In genomic region chr17:33681767-33682166, GRCm38 (mm10) we compare ENCODE assay signal across 13 mouse cellular contexts. TPM values are rescaled to one million over a fixed set of nuclear protein-coding genes. Genes with fewer than 3 reads are reported as not detected.
DNase-seq lines count a peak whose midpoint lies in the region; ATAC-seq lines count a peak whose summit lies in the region.
"Had no signal": no experiment of that assay in that cellular context is flagged by ENCODE, and none has a peak within 500 bp of the region (broad histone marks: within the 10 kb centered on the region; RNA-seq: fewer than 3 reads in every experiment).

No protein-coding gene starts in this region.

- no peaks in the 10 kb centered on the region for H3K27me3 ChIP-seq in heart, embryonic 13.5 days (replicated peaks)
- no peaks in the 10 kb centered on the region for H3K27me3 ChIP-seq in neural tube, embryonic 12.5 days (replicated peaks)
- H3K27me3 ChIP-seq in liver, embryonic 12.5 days (replicated peaks) = no peaks in the 10 kb centered on the region
- H3K27me3 ChIP-seq in stomach, embryonic 16.5 days (ENCODE audit: control insufficient read depth, insufficient read depth, low read length) = no peaks in the 10 kb centered on the region
- H3K27me3 ChIP-seq: Patski had no signal

- peaks cover 19% of the 10 kb centered on the region for H3K36me3 ChIP-seq in heart, embryonic 13.5 days
- H3K36me3 ChIP-seq in neural tube, embryonic 12.5 days = peaks cover 6% of the 10 kb centered on the region
- H3K36me3 ChIP-seq in liver, embryonic 12.5 days = peaks cover 53% of the 10 kb centered on the region
- H3K36me3 ChIP-seq in stomach, embryonic 16.5 days (ENCODE audit: control insufficient read depth, insufficient read depth, low read length) = peaks cover 4% of the 10 kb centered on the region; the same call in 1 of the 2 replicates

- no peak overlapping the region for H3K27ac ChIP-seq in heart, embryonic 13.5 days (replicated peaks)
- no peak overlapping the region for H3K27ac ChIP-seq in neural tube, embryonic 12.5 days
- no peak overlapping the region for H3K27ac ChIP-seq in liver, embryonic 12.5 days
- H3K27ac ChIP-seq in stomach, embryonic 16.5 days (ENCODE audit: low read length) = no peak overlapping the region; the same call in 1 of the 2 replicates
- H3K27ac ChIP-seq: heart, adult 2 months; kidney, postnatal 0 days had no signal

- intact Hi-C loops in heart, postnatal 10 days (cut with DNase I) = loop anchor here (10.0 kb wide), 1 partner anchor 443 kb away; the partner anchor contains the start of gene Brd2

- H3K4me1 ChIP-seq in heart, embryonic 13.5 days = peaks cover 66% of the 10 kb centered on the region
- H3K4me1 ChIP-seq in neural tube, embryonic 12.5 days = peaks cover 26% of the 10 kb centered on the region
- H3K4me1 ChIP-seq in liver, embryonic 12.5 days = peaks cover 72% of the 10 kb centered on the region
- H3K4me1 ChIP-seq in stomach, embryonic 16.5 days (ENCODE audit: control insufficient read depth, insufficient read depth, low read length) = peaks cover 22% of the 10 kb centered on the region

- peak overlapping the region; percentile 96 for H3K4me2 ChIP-seq in heart, embryonic 13.5 days
- peak overlapping the region; percentile 41 for H3K4me2 ChIP-seq in neural tube, embryonic 12.5 days (replicated peaks)
- peak overlapping the region; percentile 81 for H3K4me2 ChIP-seq in liver, embryonic 12.5 days
- H3K4me2 ChIP-seq in stomach, embryonic 16.5 days (ENCODE audit: low read depth, low read length) = 0 out of 2 replicates have a peak overlapping the region, but pooled peaks have one; percentile 15

- H3K4me3 ChIP-seq in heart, embryonic 13.5 days = peak overlapping the region; percentile 8; the same call in 1 of the 2 replicates
- H3K4me3 ChIP-seq in neural tube, embryonic 12.5 days = no peak overlapping the region
- no peak overlapping the region for H3K4me3 ChIP-seq in liver, embryonic 12.5 days
- H3K4me3 ChIP-seq in stomach, embryonic 16.5 days (replicated peaks; ENCODE audit: low read length) = no peak overlapping the region
- H3K4me3 ChIP-seq: heart, adult 2 months had no signal

- DNase-seq in heart, postnatal 10 days = no peak
- no peak for DNase-seq in neural tube, embryonic 10.5 days (ENCODE audit: extremely low spot score, low spot score)
- DNase-seq in left cerebral cortex, adult 18-20 months (ENCODE audit: low spot score in 2 of 2) = no peak
- no peak for DNase-seq in kidney, postnatal 25 days
- DNase-seq: cerebellum, postnatal 14 days; heart, adult 2 months had no signal

- ATAC-seq in heart, embryonic 13.5 days (ENCODE audit: extremely low read depth, insufficient number of reproducible peaks, low FRiP score, low TSS enrichment) = no peak
- no peak for ATAC-seq in neural tube, embryonic 12.5 days (ENCODE audit: low FRiP score, low read depth)
- ATAC-seq in liver, embryonic 12.5 days = no peak
- ATAC-seq in stomach, embryonic 16.5 days (ENCODE audit: insufficient read depth, low FRiP score) = no peak
- ATAC-seq: Patski had no signal

- H3K9ac ChIP-seq in heart, embryonic 13.5 days = no peak overlapping the region
- H3K9ac ChIP-seq in neural tube, embryonic 12.5 days = no peak overlapping the region
- H3K9ac ChIP-seq in liver, embryonic 12.5 days = no peak overlapping the region
- H3K9ac ChIP-seq in stomach, embryonic 16.5 days (ENCODE audit: low read length) = no peak overlapping the region

- no peaks in the 10 kb centered on the region for H3K9me3 ChIP-seq in heart, embryonic 13.5 days
- H3K9me3 ChIP-seq in neural tube, embryonic 12.5 days = no peaks in the 10 kb centered on the region
- no peaks in the 10 kb centered on the region for H3K9me3 ChIP-seq in liver, embryonic 12.5 days (replicated peaks)
- H3K9me3 ChIP-seq in stomach, embryonic 16.5 days (replicated peaks; ENCODE audit: control insufficient read depth, low read length) = no peaks in the 10 kb centered on the region

RNA-seq across cellular contexts. Expression of gene Hnrnpm, which starts 4.9 kb away (rescaled TPM):
- 190 and 194 TPM in 2 replicates for polyA plus RNA-seq in heart, embryonic 13.5 days (2015; fragmentation: Nextera tagmentation; extraction: Ambion mirVana)
- total RNA-seq in heart, postnatal 10 days (2021) = 100 to 1,000 TPM; 127 to 144 TPM
- polyA plus RNA-seq in neural tube, embryonic 12.5 days (2016; fragmentation: Nextera tagmentation; extraction: Ambion mirVana) = 369 and 408 TPM in 2 replicates
- polyA plus RNA-seq in liver, embryonic 12.5 days (2016; fragmentation: Nextera tagmentation; extraction: Ambion mirVana) = 222 and 242 TPM in 2 replicates
- 281 and 295 TPM in 2 replicates for polyA plus RNA-seq in stomach, embryonic 16.5 days (2015; fragmentation: Nextera tagmentation; extraction: Ambion mirVana)
- 100 to 1,000 TPM; 129 to 143 TPM for total RNA-seq in left cerebral cortex, adult 18-20 months (2021)

RNA-seq across cellular contexts. Expression of gene March2, which starts 36.7 kb away (rescaled TPM):
- polyA plus RNA-seq in heart, embryonic 13.5 days (2015; fragmentation: Nextera tagmentation; extraction: Ambion mirVana) = 77.3 and 83.7 TPM in 2 replicates
- 100 to 1,000 TPM; 120 to 121 TPM for total RNA-seq in heart, postnatal 10 days (2021)
- 55.7 and 61.1 TPM in 2 replicates for polyA plus RNA-seq in neural tube, embryonic 12.5 days (2016; fragmentation: Nextera tagmentation; extraction: Ambion mirVana)
- polyA plus RNA-seq in liver, embryonic 12.5 days (2016; fragmentation: Nextera tagmentation; extraction: Ambion mirVana) = 196 and 205 TPM in 2 replicates
- polyA plus RNA-seq in stomach, embryonic 16.5 days (2015; fragmentation: Nextera tagmentation; extraction: Ambion mirVana) = 56.0 and 58.8 TPM in 2 replicates
- total RNA-seq in left cerebral cortex, adult 18-20 months (2021) = 10 to 100 TPM; 90.0 to 90.1 TPM

RNA-seq across cellular contexts. Expression of gene Pram1, which starts 43.9 kb away (rescaled TPM):
- polyA plus RNA-seq in heart, embryonic 13.5 days (2015; fragmentation: Nextera tagmentation; extraction: Ambion mirVana) = 0.56 and 0.64 TPM in 2 replicates
- under 1 TPM in 1 of 2 experiments, not detected in 1; 0.47 TPM for total RNA-seq in heart, postnatal 10 days (2021)
- polyA plus RNA-seq in neural tube, embryonic 12.5 days (2016; fragmentation: Nextera tagmentation; extraction: Ambion mirVana) = 0.87 TPM in 2 replicates
- polyA plus RNA-seq in liver, embryonic 12.5 days (2016; fragmentation: Nextera tagmentation; extraction: Ambion mirVana) = 0.69 and 1.2 TPM in 2 replicates
- polyA plus RNA-seq in stomach, embryonic 16.5 days (2015; fragmentation: Nextera tagmentation; extraction: Ambion mirVana) = 1.0 and 1.1 TPM in 2 replicates
- total RNA-seq in left cerebral cortex, adult 18-20 months (2021) = under 1 TPM in 1 of 2 experiments, not detected in 1; 0.60 TPM
- total RNA-seq: left cerebral cortex, postnatal 25 days had no signal

RNA-seq across cellular contexts. Expression of gene Zfp414, which starts 52.9 kb away (rescaled TPM):
- 30.7 and 32.1 TPM in 2 replicates for polyA plus RNA-seq in heart, embryonic 13.5 days (2015; fragmentation: Nextera tagmentation; extraction: Ambion mirVana)
- 10 to 100 TPM; 18.9 to 19.8 TPM for total RNA-seq in heart, postnatal 10 days (2021)
- 43.8 and 50.5 TPM in 2 replicates for polyA plus RNA-seq in neural tube, embryonic 12.5 days (2016; fragmentation: Nextera tagmentation; extraction: Ambion mirVana)
- 22.4 and 23.2 TPM in 2 replicates for polyA plus RNA-seq in liver, embryonic 12.5 days (2016; fragmentation: Nextera tagmentation; extraction: Ambion mirVana)
- 32.7 and 45.7 TPM in 2 replicates for polyA plus RNA-seq in stomach, embryonic 16.5 days (2015; fragmentation: Nextera tagmentation; extraction: Ambion mirVana)
- 10 to 100 TPM; 44.0 to 46.7 TPM for total RNA-seq in left cerebral cortex, adult 18-20 months (2021)

Comparison
In these comparisons a context has a peak if more than half of its experiments do, and no peak if none do; other contexts are left out.
1. H3K4me2 ChIP-seq: peak in every context shown above with its lines; median percentile 96 in heart, embryonic 13.5 days; 81 in liver, embryonic 12.5 days; 41 in neural tube, embryonic 12.5 days; 15 in stomach, embryonic 16.5 days.